Mouse (Mus musculus): ENCODE data around the gene Aqp3. TPM values are rescaled to one million over a fixed set of nuclear protein-coding genes. Genes with fewer than 3 reads are reported as not detected.
A peak's percentile ranks its signal among the peaks of the same experiment; 100 is the strongest.
"Not testable (repeated sequence)": the region's sequence is repeated elsewhere in the genome, so short reads cannot be mapped to it uniquely, and the experiment has no call there.

Gene Aqp3
- polyA plus RNA-seq, 1 experiment from 2014 or later: 4.4 TPM

DNA sequence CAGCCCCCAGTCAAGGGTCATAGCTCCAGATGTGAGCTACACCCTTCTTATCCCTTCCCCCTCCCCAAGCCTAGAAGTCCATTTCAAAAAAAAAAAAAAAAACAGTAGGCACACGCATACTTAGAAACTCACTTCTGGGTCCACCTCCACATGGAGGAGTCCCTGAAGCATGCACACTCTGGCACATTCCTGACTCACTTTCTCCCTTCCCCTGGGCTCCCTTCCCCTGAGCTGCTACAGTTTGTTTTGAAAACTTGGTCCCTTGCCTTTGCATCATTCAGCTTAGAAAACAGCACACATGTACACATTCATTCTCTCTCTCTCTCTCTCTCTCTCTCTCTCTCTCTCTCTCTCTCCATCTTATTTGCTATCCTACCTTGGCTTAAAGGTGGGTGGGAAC, 5.0 kb downstream of the Aqp3 start:
- no peak for ATAC-seq
- Histone ChIP-seq H3K27me3 (replicated peaks; ENCODE audit: control insufficient read depth, insufficient read depth, low read length) (peaks cover 6% of the 10 kb centered on the region; the same call in 1 of the 2 replicates), H3K9ac (ENCODE audit: low read depth, low read length) (no peak overlapping the region), H3K36me3 (ENCODE audit: control insufficient read depth, insufficient read depth, low read length) (no peaks in the 10 kb centered on the region), H3K27ac (ENCODE audit: low read length) (no peak overlapping the region), H3K4me3 (ENCODE audit: low read length) (no peak overlapping the region), H3K4me1 (ENCODE audit: control insufficient read depth, insufficient read depth, low read length) (peaks cover 31% of the 10 kb centered on the region), H3K4me2 (ENCODE audit: low read depth, low read length) (no peak overlapping the region), H3K9me3 (ENCODE audit: control insufficient read depth, low read length) (no peaks in the 10 kb centered on the region)
- WGBS: 71% methylated on average over 1 of the region's 1 CpGs

- Histone ChIP-seq H3K9ac (ENCODE audit: low read depth, low read length) (no peak overlapping the region), H3K4me3 (ENCODE audit: low read length) (no peak overlapping the region), H3K4me1 (ENCODE audit: control insufficient read depth, insufficient read depth, low read length) (peaks cover 18% of the 10 kb centered on the region), H3K4me2 (ENCODE audit: low read depth, low read length) (no peak overlapping the region), H3K36me3 (ENCODE audit: control insufficient read depth, insufficient read depth, low read length) (no peaks in the 10 kb centered on the region), H3K27me3 (replicated peaks; ENCODE audit: control insufficient read depth, insufficient read depth, low read length) (no peaks in the 10 kb centered on the region), H3K27ac (ENCODE audit: low read length) (no peak overlapping the region), H3K9me3 (ENCODE audit: control insufficient read depth, low read length) (no peaks in the 10 kb centered on the region)
- no peak for ATAC-seq
- 36% methylated on average over 3 of the region's 3 CpGs for whole genome bisulfite sequencing
These were observed 6.6 kb downstream of the Aqp3 start for GRCm38 (mm10) chr4:41091391-41091790.

DNA sequence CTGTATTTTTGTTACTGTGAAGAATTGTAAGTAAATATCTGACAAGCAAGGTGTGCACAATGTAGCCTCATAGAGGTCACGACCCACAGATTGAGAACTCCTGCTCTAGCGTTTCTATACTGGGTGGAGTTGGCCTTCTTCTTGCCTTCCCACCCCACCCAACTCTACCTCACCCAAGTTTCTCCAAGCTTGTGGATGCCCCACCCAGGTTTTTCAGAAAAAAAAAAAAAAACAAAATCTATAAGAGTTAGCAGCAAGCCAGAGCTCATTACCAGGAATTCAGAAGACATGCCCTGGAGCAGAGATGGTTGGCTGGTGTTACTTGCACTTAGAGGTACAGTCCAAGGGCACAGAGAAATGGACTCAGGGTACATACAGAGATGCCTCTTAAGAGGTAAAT, 8.3 kb downstream of the Aqp3 start:
- Histone ChIP-seq H3K9ac (ENCODE audit: low read depth, low read length) (no peak overlapping the region), H3K4me1 (ENCODE audit: control insufficient read depth, insufficient read depth, low read length) (peaks cover 8% of the 10 kb centered on the region), H3K9me3 (ENCODE audit: control insufficient read depth, low read length) (no peaks in the 10 kb centered on the region), H3K27me3 (replicated peaks; ENCODE audit: control insufficient read depth, insufficient read depth, low read length) (no peaks in the 10 kb centered on the region), H3K27ac (ENCODE audit: low read length) (no peak overlapping the region), H3K4me2 (ENCODE audit: low read depth, low read length) (no peak overlapping the region), H3K4me3 (ENCODE audit: low read length) (no peak overlapping the region), H3K36me3 (ENCODE audit: control insufficient read depth, insufficient read depth, low read length) (no peaks in the 10 kb centered on the region)
- WGBS: 63% methylated on average over 2 of the region's 2 CpGs
- no peak for ATAC-seq

GRCm38 (mm10) chr4:41089189-41089588, 8.8 kb downstream of the Aqp3 start:
- H3K9me3 ChIP-seq (ENCODE audit: control insufficient read depth, low read length): no peaks in the 10 kb centered on the region
- no peaks in the 10 kb centered on the region for H3K36me3 ChIP-seq (ENCODE audit: control insufficient read depth, insufficient read depth, low read length)
- 88% methylated on average over 4 of the region's 4 CpGs for WGBS
- H3K27ac ChIP-seq (ENCODE audit: low read length): no peak overlapping the region
- no peak overlapping the region for H3K9ac ChIP-seq (ENCODE audit: low read depth, low read length)
- no peaks in the 10 kb centered on the region for H3K27me3 ChIP-seq (replicated peaks; ENCODE audit: control insufficient read depth, insufficient read depth, low read length)
- no peak overlapping the region for H3K4me3 ChIP-seq (ENCODE audit: low read length)
- H3K4me1 ChIP-seq (ENCODE audit: control insufficient read depth, insufficient read depth, low read length): peaks cover 3% of the 10 kb centered on the region
- no peak for ATAC-seq
- no peak overlapping the region for H3K4me2 ChIP-seq (ENCODE audit: low read depth, low read length)

- H3K9me3 ChIP-seq (ENCODE audit: control insufficient read depth, low read length): no peaks in the 10 kb centered on the region
- H3K4me1 ChIP-seq (ENCODE audit: control insufficient read depth, insufficient read depth, low read length): no peaks in the 10 kb centered on the region
- ATAC-seq: peak; percentile 80
- H3K27ac ChIP-seq (ENCODE audit: low read length): no peak overlapping the region
- 81% methylated on average over 16 of the region's 16 CpGs for WGBS
- H3K4me3 ChIP-seq (ENCODE audit: low read length): no peak overlapping the region
- no peak overlapping the region for H3K4me2 ChIP-seq (ENCODE audit: low read depth, low read length)
- no peaks in the 10 kb centered on the region for H3K36me3 ChIP-seq (ENCODE audit: control insufficient read depth, insufficient read depth, low read length)
- H3K27me3 ChIP-seq (replicated peaks; ENCODE audit: control insufficient read depth, insufficient read depth, low read length): no peaks in the 10 kb centered on the region
- no peak overlapping the region for H3K9ac ChIP-seq (ENCODE audit: low read depth, low read length)
These were observed 10.3 kb downstream of the Aqp3 start for GRCm38 (mm10) chr4:41087459-41088298.

DNA sequence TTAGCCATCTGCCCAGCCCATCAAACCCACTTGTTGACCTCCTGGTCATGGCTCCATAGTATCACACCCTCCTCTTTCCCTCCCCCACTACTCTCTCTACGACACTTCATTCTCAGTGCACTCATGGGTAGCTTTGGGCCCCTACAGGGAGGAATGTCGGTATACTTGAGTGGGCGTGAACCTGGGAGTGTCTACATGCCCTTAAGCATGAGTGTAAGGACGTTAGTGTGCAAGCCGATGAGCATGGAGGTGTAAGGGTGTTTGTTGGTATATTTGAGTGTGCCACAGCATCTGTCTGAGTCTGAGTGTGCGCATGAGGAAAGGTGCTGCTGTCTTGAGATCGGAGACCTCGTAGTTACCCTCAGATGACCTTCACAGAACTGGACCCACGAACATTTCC, 11.0 kb downstream of the Aqp3 start:
- ATAC-seq: peak; percentile 48; the same call in 1 of the 2 replicates
- H3K4me3 ChIP-seq (ENCODE audit: low read length): no peak overlapping the region
- 76% methylated on average over 9 of the region's 9 CpGs for WGBS

GRCm38 (mm10) chr4:41084819-41085218, 13.2 kb downstream of the Aqp3 start:
- Histone ChIP-seq H3K9me3 (ENCODE audit: control insufficient read depth, low read length) (no peaks in the 10 kb centered on the region), H3K27ac (ENCODE audit: low read length) (no peak overlapping the region), H3K9ac (ENCODE audit: low read depth, low read length) (no peak overlapping the region), H3K4me3 (ENCODE audit: low read length) (no peak overlapping the region), H3K27me3 (replicated peaks; ENCODE audit: control insufficient read depth, insufficient read depth, low read length) (no peaks in the 10 kb centered on the region), H3K4me2 (ENCODE audit: low read depth, low read length) (no peak overlapping the region), H3K4me1 (ENCODE audit: control insufficient read depth, insufficient read depth, low read length) (no peaks in the 10 kb centered on the region), H3K36me3 (ENCODE audit: control insufficient read depth, insufficient read depth, low read length) (no peaks in the 10 kb centered on the region)
- ATAC-seq: no peak
- WGBS: 80% methylated on average over 4 of the region's 4 CpGs

More for the DNA sequence above, 11.0 kb downstream of the Aqp3 start:
- Histone ChIP-seq H3K4me1 (ENCODE audit: control insufficient read depth, insufficient read depth, low read length) (no peaks in the 10 kb centered on the region), H3K9ac (ENCODE audit: low read depth, low read length) (no peak overlapping the region), H3K9me3 (ENCODE audit: control insufficient read depth, low read length) (no peaks in the 10 kb centered on the region), H3K36me3 (ENCODE audit: control insufficient read depth, insufficient read depth, low read length) (no peaks in the 10 kb centered on the region), H3K27me3 (replicated peaks; ENCODE audit: control insufficient read depth, insufficient read depth, low read length) (no peaks in the 10 kb centered on the region), H3K4me2 (ENCODE audit: low read depth, low read length) (no peak overlapping the region), H3K27ac (ENCODE audit: low read length) (no peak overlapping the region)

DNA sequence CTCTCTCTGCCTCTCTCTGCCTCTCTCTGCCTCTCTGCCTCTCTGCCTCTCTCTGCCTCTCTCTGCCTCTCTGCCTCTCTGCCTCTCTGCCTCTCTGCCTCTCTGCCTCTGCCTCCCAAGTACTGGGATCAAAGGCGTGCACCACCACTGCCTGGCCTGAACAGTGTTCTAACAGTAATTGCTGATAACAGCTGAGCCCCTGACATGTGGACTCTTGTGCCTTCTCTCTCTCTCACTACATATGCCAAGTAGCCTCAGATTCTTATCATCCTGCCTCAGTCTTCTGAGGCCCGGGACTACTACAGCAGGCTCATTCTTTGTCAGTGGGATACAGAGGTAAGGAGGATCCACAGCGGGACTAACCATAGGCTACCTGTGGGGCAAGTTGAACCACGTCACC, 15.2 kb downstream of the Aqp3 start:
- not testable (repeated sequence) for H3K4me3 ChIP-seq (ENCODE audit: low read length); H3K4me2 ChIP-seq (ENCODE audit: low read depth, low read length); H3K36me3 ChIP-seq (ENCODE audit: control insufficient read depth, insufficient read depth, low read length); H3K27ac ChIP-seq (ENCODE audit: low read length); H3K9ac ChIP-seq (ENCODE audit: low read depth, low read length); H3K4me1 ChIP-seq (ENCODE audit: control insufficient read depth, insufficient read depth, low read length); H3K27me3 ChIP-seq (replicated peaks; ENCODE audit: control insufficient read depth, insufficient read depth, low read length); H3K9me3 ChIP-seq (ENCODE audit: control insufficient read depth, low read length)
- 64% methylated on average over 4 of the region's 4 CpGs for WGBS
- ATAC-seq: peak; percentile 53; the same call in 1 of the 2 replicates

- H3K4me2 ChIP-seq (ENCODE audit: low read depth, low read length): no peak overlapping the region
- H3K9ac ChIP-seq (ENCODE audit: low read depth, low read length): no peak overlapping the region
- no peak overlapping the region for H3K4me3 ChIP-seq (ENCODE audit: low read length)
- ATAC-seq: no peak
- H3K9me3 ChIP-seq (ENCODE audit: control insufficient read depth, low read length): no peaks in the 10 kb centered on the region
- no peaks in the 10 kb centered on the region for H3K27me3 ChIP-seq (replicated peaks; ENCODE audit: control insufficient read depth, insufficient read depth, low read length)
- H3K36me3 ChIP-seq (ENCODE audit: control insufficient read depth, insufficient read depth, low read length): no peaks in the 10 kb centered on the region
- no peak overlapping the region for H3K27ac ChIP-seq (ENCODE audit: low read length)
- WGBS: 80% methylated on average over 5 of the region's 5 CpGs
- H3K4me1 ChIP-seq (ENCODE audit: control insufficient read depth, insufficient read depth, low read length): no peaks in the 10 kb centered on the region
These were observed 16.2 kb downstream of the Aqp3 start for GRCm38 (mm10) chr4:41081733-41082132.

GRCm38 (mm10) chr4:41078726-41079125, 19.3 kb downstream of the Aqp3 start:
- no peak overlapping the region for H3K9ac ChIP-seq (ENCODE audit: low read depth, low read length)
- no peak for ATAC-seq
- no peaks in the 10 kb centered on the region for H3K4me1 ChIP-seq (ENCODE audit: control insufficient read depth, insufficient read depth, low read length)
- H3K9me3 ChIP-seq (ENCODE audit: control insufficient read depth, low read length): no peaks in the 10 kb centered on the region
- H3K36me3 ChIP-seq (ENCODE audit: control insufficient read depth, insufficient read depth, low read length): no peaks in the 10 kb centered on the region
- no peak overlapping the region for H3K27ac ChIP-seq (ENCODE audit: low read length)
- no peak overlapping the region for H3K4me2 ChIP-seq (ENCODE audit: low read depth, low read length)
- H3K4me3 ChIP-seq (ENCODE audit: low read length): no peak overlapping the region
- H3K27me3 ChIP-seq (replicated peaks; ENCODE audit: control insufficient read depth, insufficient read depth, low read length): no peaks in the 10 kb centered on the region
- 66% methylated on average over 6 of the region's 6 CpGs for WGBS
